Mouse (Mus musculus) kidney, embryonic 15.5 days (tissue): ENCODE results near the gene Wdr17. TPM values are rescaled to one million over a fixed set of nuclear protein-coding genes. Genes with fewer than 3 reads are reported as not detected.

Experiments used
- ATAC-seq: fragments of 200-750 bp; cut with Nextera tagmentation; replicated peaks from 2 replicates; pipeline ENCODE4 v1.8.0; 2017; ENCODE audit warnings: moderate TSS enrichment; ENCODE audit not compliant: low FRiP score
- H3K27ac ChIP-seq: fragments of 300-500 bp; sonication (generic); 2 replicates; pipeline ENCODE4 v1.5.1; 2015; ENCODE audit warnings: mild to moderate bottlenecking, inconsistent platforms
- H3K27me3 ChIP-seq: fragments of 300-500 bp; sonication (generic); 2 replicates; pipeline ENCODE4 v1.6.1; 2015; ENCODE audit warnings: inconsistent platforms
- H3K36me3 ChIP-seq: fragments of 300-500 bp; sonication (generic); 2 replicates; pipeline ENCODE4 v1.6.1; 2015; ENCODE audit warnings: inconsistent platforms
- H3K4me1 ChIP-seq: fragments of 300-500 bp; sonication (generic); 2 replicates; pipeline ENCODE4 v1.6.1; 2015; ENCODE audit warnings: inconsistent platforms
- H3K4me2 ChIP-seq: fragments of 300-500 bp; sonication (generic); 2 replicates; pipeline ENCODE4 v1.6.1; 2015; ENCODE audit warnings: moderate library complexity, mild to moderate bottlenecking, inconsistent platforms
- H3K4me3 ChIP-seq: fragments of 300-500 bp; sonication (generic); replicated peaks from 2 replicates; pipeline ENCODE4 v1.5.1; 2015; ENCODE audit warnings: mild to moderate bottlenecking, inconsistent platforms
- H3K9ac ChIP-seq: fragments of 300-500 bp; sonication (generic); 2 replicates; pipeline ENCODE4 v1.6.1; 2015; ENCODE audit warnings: mild to moderate bottlenecking, inconsistent platforms
- H3K9me3 ChIP-seq: fragments of 300-500 bp; sonication (generic); replicated peaks from 2 replicates; pipeline ENCODE4 v1.6.1; 2016; ENCODE audit warnings: inconsistent platforms
- WGBS: fragments of 180-500 bp; shearing (Covaris S2); methylation state at CpG from one replicate; pipeline ENCODE4 v1.1.7; 2015; ENCODE audit warnings: mixed read lengths; 5-methylcytosine and 5-hydroxymethylcytosine counted together
- polyA plus RNA-seq: library from polyadenylated mRNA; unstranded; fragments of >200 nt; fragmentation: Nextera tagmentation; extraction: Ambion mirVana; gene quantifications from 2 replicates; pipeline ENCODE4 v1.2.1, GENCODE M21; 2015

The Wdr17 gene
- polyA plus RNA-seq, 1 experiment from 2014 or later = 0.95 TPM

- 68% methylated on average over 4 of the region's 4 CpGs for WGBS
- Histone ChIP-seq H3K4me3 (no peak overlapping the region), H3K27me3 (no peaks in the 10 kb centered on the region), H3K9ac (no peak overlapping the region), H3K4me2 (no peak overlapping the region), H3K4me1 (no peaks in the 10 kb centered on the region), H3K27ac (no peak overlapping the region), H3K9me3 (no peaks in the 10 kb centered on the region), H3K36me3 (no peaks in the 10 kb centered on the region)
- no peak for ATAC-seq
These were observed 22.8 kb downstream of the Wdr17 start for GRCm38 (mm10) chr8:54864038-54864760.

GRCm38 (mm10) chr8:54836029-54836959 lies 50.7 kb downstream of the Wdr17 start:
- Histone ChIP-seq H3K27ac (no peak overlapping the region), H3K27me3 (no peaks in the 10 kb centered on the region)
- no peak for ATAC-seq

DNA sequence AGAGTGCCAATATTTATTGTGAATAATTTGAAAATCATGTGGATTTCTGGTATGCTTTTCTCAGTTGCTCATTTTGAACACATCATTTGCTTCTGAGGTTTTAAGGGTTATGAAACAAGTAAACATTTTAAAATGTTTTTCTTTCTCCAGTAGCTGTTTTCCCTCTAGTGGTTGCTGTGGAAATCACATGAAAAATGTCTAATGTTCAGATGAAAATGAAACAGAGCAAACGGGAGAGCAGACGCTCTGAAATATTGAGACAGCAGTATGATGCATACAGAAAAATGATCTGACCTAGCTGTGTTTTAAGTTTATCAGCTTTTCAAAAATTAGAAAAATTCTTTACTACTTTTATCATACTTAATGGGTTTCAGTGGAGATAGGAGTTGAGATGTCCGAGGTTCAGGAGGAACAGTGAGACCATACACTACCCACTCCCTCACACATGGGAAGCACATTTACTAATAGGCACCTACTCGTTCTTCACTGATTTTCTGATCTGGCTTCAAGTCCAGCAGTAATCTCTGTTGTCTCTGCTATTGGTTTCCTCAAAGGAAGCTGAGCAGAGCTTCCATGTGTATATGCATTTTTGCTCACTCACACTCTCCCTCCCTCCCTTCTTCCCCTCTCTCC lies 57.1 kb downstream of the Wdr17 start:
- no peak for ATAC-seq
- 54% methylated on average over 4 of the region's 4 CpGs for WGBS
- H3K27me3 ChIP-seq = no peaks in the 10 kb centered on the region
- no peak overlapping the region for H3K4me3 ChIP-seq
- no peak overlapping the region for H3K9ac ChIP-seq
- no peak overlapping the region for H3K27ac ChIP-seq
- no peak overlapping the region for H3K4me2 ChIP-seq
- no peaks in the 10 kb centered on the region for H3K4me1 ChIP-seq
- no peaks in the 10 kb centered on the region for H3K36me3 ChIP-seq
- H3K9me3 ChIP-seq = no peaks in the 10 kb centered on the region

More at GRCm38 (mm10) chr8:54836029-54836959, 50.7 kb downstream of the Wdr17 start:
- Histone ChIP-seq H3K9ac (no peak overlapping the region), H3K4me1 (no peaks in the 10 kb centered on the region), H3K9me3 (no peaks in the 10 kb centered on the region), H3K4me2 (no peak overlapping the region), H3K36me3 (no peaks in the 10 kb centered on the region), H3K4me3 (no peak overlapping the region)
- 87% methylated on average over 5 of the region's 5 CpGs for WGBS

DNA sequence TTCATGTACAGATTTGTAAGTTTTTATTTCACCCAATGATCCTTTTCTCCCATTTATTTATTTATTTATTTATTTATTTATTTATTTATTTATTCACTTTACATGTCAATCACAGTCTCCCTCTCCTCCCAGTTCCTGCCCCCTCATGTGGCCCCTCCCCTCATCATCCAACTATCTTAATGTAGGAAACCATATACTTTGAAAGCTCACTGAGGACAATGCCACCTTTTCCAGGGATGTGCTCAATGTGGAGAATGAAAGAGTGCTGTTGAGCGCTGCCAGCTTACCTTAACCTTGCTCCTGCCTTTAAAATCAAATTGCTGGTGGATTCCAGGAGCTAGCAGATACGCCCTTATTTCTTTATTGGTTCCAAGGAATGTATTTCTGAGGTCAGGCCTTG lies 59.0 kb downstream of the Wdr17 start:
- H3K4me2 ChIP-seq = no peak overlapping the region
- no peak for ATAC-seq
- no peaks in the 10 kb centered on the region for H3K36me3 ChIP-seq
- no peaks in the 10 kb centered on the region for H3K9me3 ChIP-seq
- H3K27me3 ChIP-seq = no peaks in the 10 kb centered on the region
- H3K4me1 ChIP-seq = no peaks in the 10 kb centered on the region
- no peak overlapping the region for H3K9ac ChIP-seq
- H3K27ac ChIP-seq = no peak overlapping the region
- H3K4me3 ChIP-seq = no peak overlapping the region
- 86% methylated on average over 2 of the region's 2 CpGs for WGBS

DNA sequence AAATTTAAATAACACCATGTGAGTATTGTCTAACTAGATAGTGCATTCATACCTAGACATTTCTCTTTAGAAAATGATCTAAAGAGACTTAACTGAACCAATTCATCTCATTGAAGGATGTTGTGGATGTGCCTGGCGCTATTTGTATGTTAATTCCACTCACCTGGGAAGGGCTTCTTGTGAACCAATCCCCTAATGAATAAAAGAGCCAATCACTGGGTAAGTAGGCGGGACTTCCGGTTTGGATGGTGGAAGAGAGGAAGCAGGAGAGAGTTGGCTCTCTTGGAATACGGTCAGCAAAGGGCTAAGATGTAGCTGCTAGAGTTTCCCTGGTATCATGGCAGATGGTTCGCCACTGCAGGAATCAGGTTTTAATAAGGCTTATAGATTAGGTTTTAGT lies 64.0 kb downstream of the Wdr17 start:
- Histone ChIP-seq H3K4me3 (no peak overlapping the region), H3K27ac (no peak overlapping the region), H3K4me2 (no peak overlapping the region), H3K4me1 (no peaks in the 10 kb centered on the region), H3K27me3 (no peaks in the 10 kb centered on the region), H3K9me3 (no peaks in the 10 kb centered on the region), H3K9ac (no peak overlapping the region), H3K36me3 (no peaks in the 10 kb centered on the region)
- ATAC-seq = no peak
- 89% methylated on average over 5 of the region's 5 CpGs for WGBS

- H3K4me2 ChIP-seq = no peak overlapping the region
- H3K27ac ChIP-seq = no peak overlapping the region
- H3K9me3 ChIP-seq = no peaks in the 10 kb centered on the region
- no peaks in the 10 kb centered on the region for H3K4me1 ChIP-seq
- H3K9ac ChIP-seq = no peak overlapping the region
- no peak for ATAC-seq
- H3K36me3 ChIP-seq = no peaks in the 10 kb centered on the region
- H3K4me3 ChIP-seq = no peak overlapping the region
- H3K27me3 ChIP-seq = no peaks in the 10 kb centered on the region
These were observed 68.3 kb downstream of the Wdr17 start for GRCm38 (mm10) chr8:54818651-54819050.

- no peaks in the 10 kb centered on the region for H3K4me1 ChIP-seq
- no peak overlapping the region for H3K4me3 ChIP-seq
- no peaks in the 10 kb centered on the region for H3K36me3 ChIP-seq
- ATAC-seq = no peak
- no peaks in the 10 kb centered on the region for H3K9me3 ChIP-seq
- WGBS = 69% methylated on average over 6 of the region's 6 CpGs
- H3K27me3 ChIP-seq = no peaks in the 10 kb centered on the region
- no peak overlapping the region for H3K27ac ChIP-seq
- no peak overlapping the region for H3K9ac ChIP-seq
- no peak overlapping the region for H3K4me2 ChIP-seq
These were observed 78.8 kb downstream of the Wdr17 start for GRCm38 (mm10) chr8:54808217-54808616.

DNA sequence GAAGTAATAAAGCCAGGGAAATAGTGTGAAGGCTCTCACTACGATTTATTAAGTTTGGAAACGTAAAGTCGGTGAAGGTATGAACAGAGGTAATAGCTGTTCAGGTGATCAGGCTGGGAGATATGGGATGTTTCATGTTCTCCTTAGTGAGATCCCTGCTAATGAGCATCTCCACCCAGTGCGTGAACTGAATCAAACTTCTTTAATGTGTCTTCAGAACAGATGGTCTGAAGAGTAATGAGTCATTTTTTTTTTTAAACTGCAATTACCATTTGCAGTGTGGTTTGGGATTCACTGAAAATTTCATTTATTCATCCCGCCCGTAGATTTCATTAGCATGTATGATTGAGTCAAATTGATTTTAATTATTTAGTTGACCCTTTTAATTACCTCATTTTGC lies 80.8 kb downstream of the Wdr17 start:
- WGBS = 88% methylated on average over 6 of the region's 6 CpGs

DNA sequence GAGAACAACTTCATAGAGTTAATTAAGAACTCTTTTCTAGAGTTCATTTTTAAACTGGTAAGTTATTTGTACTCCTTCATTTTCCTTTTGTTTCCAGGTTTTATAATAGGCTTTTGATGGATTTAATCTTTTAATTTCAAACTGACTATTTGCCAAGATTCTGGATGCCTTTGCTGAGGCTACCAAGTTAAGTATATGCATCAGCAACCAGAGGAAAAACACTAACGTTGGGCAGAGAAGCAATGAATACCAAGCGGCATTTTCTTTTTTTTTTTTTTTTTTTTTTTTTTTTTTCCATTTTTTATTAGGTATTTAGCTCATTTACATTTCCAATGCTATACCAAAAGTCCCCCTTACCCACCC lies 94.3 kb downstream of the Wdr17 start:
- H3K4me3 ChIP-seq = no peak overlapping the region
- WGBS = 91% methylated on average over 2 of the region's 2 CpGs
- H3K36me3 ChIP-seq = no peaks in the 10 kb centered on the region
- no peaks in the 10 kb centered on the region for H3K4me1 ChIP-seq
- no peak for ATAC-seq
- H3K9ac ChIP-seq = no peak overlapping the region
- no peak overlapping the region for H3K27ac ChIP-seq
- no peaks in the 10 kb centered on the region for H3K9me3 ChIP-seq
- H3K4me2 ChIP-seq = no peak overlapping the region
- H3K27me3 ChIP-seq = no peaks in the 10 kb centered on the region

More for the DNA sequence above, 80.8 kb downstream of the Wdr17 start:
- no peak for ATAC-seq
- Histone ChIP-seq H3K4me2 (no peak overlapping the region), H3K27ac (no peak overlapping the region), H3K9ac (no peak overlapping the region), H3K27me3 (no peaks in the 10 kb centered on the region), H3K9me3 (no peaks in the 10 kb centered on the region), H3K4me3 (no peak overlapping the region), H3K36me3 (no peaks in the 10 kb centered on the region), H3K4me1 (no peaks in the 10 kb centered on the region)

GRCm38 (mm10) chr8:54791858-54792698 lies 94.9 kb downstream of the Wdr17 start:
- H3K4me1 ChIP-seq = no peaks in the 10 kb centered on the region
- H3K36me3 ChIP-seq = no peaks in the 10 kb centered on the region
- H3K4me2 ChIP-seq = no peak overlapping the region
- 88% methylated on average over 2 of the region's 2 CpGs for WGBS
- no peak for ATAC-seq
- H3K27ac ChIP-seq = no peak overlapping the region
- H3K27me3 ChIP-seq = no peaks in the 10 kb centered on the region
- H3K9me3 ChIP-seq = no peaks in the 10 kb centered on the region
- no peak overlapping the region for H3K9ac ChIP-seq
- H3K4me3 ChIP-seq = no peak overlapping the region

GRCm38 (mm10) chr8:54780134-54780942 lies 106.6 kb downstream of the Wdr17 start:
- Histone ChIP-seq H3K9ac (peak overlapping the region; percentile 50; the same call in 1 of the 2 replicates), H3K4me3 (peak overlapping the region; percentile 46), H3K9me3 (no peaks in the 10 kb centered on the region), H3K4me1 (peaks cover 13% of the 10 kb centered on the region), H3K27ac (peak overlapping the region; percentile 67), H3K27me3 (no peaks in the 10 kb centered on the region), H3K36me3 (no peaks in the 10 kb centered on the region), H3K4me2 (peak overlapping the region; percentile 82)
- ATAC-seq = peak; percentile 86
- WGBS = 10% methylated on average over 16 of the region's 16 CpGs
